Mouse (Mus musculus): ENCODE data around the gene Cisd1. TPM values are rescaled to one million over a fixed set of nuclear protein-coding genes. Genes with fewer than 3 reads are reported as not detected.
"Not testable (repeated sequence)": the region's sequence is repeated elsewhere in the genome, so short reads cannot be mapped to it uniquely, and the experiment has no call there.

The Cisd1 gene
- 239 and 247 TPM in 2 replicates for polyA plus RNA-seq (2015; fragmentation: Nextera tagmentation; extraction: Ambion mirVana)

GRCm38 (mm10) chr10:71344579-71345143 is at the start of gene Cisd1:
TSS of gene Cisd1 (minus strand) at chr10:71344954.
- Histone ChIP-seq H3K9me3 (no peaks in the 10 kb centered on the region), H3K27me3 (no peaks in the 10 kb centered on the region), H3K27ac (replicated peaks) (peak within 1 kb of the TSS; percentile 55), H3K36me3 (no peaks in the 10 kb centered on the region), H3K4me3 (peak within 1 kb of the TSS; percentile 57), H3K4me2 (replicated peaks) (peak within 1 kb of the TSS; percentile 81), H3K9ac (replicated peaks) (peak within 1 kb of the TSS; percentile 70), H3K4me1 (peaks cover 51% of the 10 kb centered on the region)
- WGBS, result under 1% methylated on average over 60 of the region's 60 CpGs
- ATAC-seq (replicated peaks), result peak; percentile 85

GRCm38 (mm10) chr10:71389311-71389710 is 44.6 kb upstream of the Cisd1 start:
- H3K4me2 ChIP-seq (replicated peaks), result no peak overlapping the region
- H3K4me3 ChIP-seq, result no peak overlapping the region
- WGBS, result 96% methylated on average over 5 of the region's 5 CpGs
- H3K4me1 ChIP-seq, result no peaks in the 10 kb centered on the region
- no peak overlapping the region for H3K9ac ChIP-seq (replicated peaks)
- no peaks in the 10 kb centered on the region for H3K9me3 ChIP-seq
- no peaks in the 10 kb centered on the region for H3K36me3 ChIP-seq
- no peaks in the 10 kb centered on the region for H3K27me3 ChIP-seq
- ATAC-seq (replicated peaks), result no peak
- no peak overlapping the region for H3K27ac ChIP-seq (replicated peaks)

- H3K27me3 ChIP-seq, result no peaks in the 10 kb centered on the region
- WGBS, result 83% methylated on average over 19 of the region's 19 CpGs
- H3K36me3 ChIP-seq, result peaks cover 13% of the 10 kb centered on the region
- no peak overlapping the region for H3K4me2 ChIP-seq (replicated peaks)
- H3K9ac ChIP-seq (replicated peaks), result no peak overlapping the region
- ATAC-seq (replicated peaks), result no peak
- H3K9me3 ChIP-seq, result no peaks in the 10 kb centered on the region
- no peaks in the 10 kb centered on the region for H3K4me1 ChIP-seq
- H3K27ac ChIP-seq (replicated peaks), result no peak overlapping the region
- H3K4me3 ChIP-seq, result no peak overlapping the region
These were observed 39.6 kb upstream of the Cisd1 start for GRCm38 (mm10) chr10:71384159-71385044.

GRCm38 (mm10) chr10:71383552-71383924 is 38.8 kb upstream of the Cisd1 start:
- not testable (repeated sequence) for H3K4me1 ChIP-seq; H3K4me3 ChIP-seq; H3K9me3 ChIP-seq; H3K9ac ChIP-seq (replicated peaks); H3K27ac ChIP-seq (replicated peaks); H3K4me2 ChIP-seq (replicated peaks); H3K27me3 ChIP-seq; ATAC-seq (replicated peaks)
- H3K36me3 ChIP-seq, result peaks cover 22% of the 10 kb centered on the region
- 88% methylated on average over 6 of the region's 6 CpGs for WGBS

GRCm38 (mm10) chr10:71382858-71383551 is 38.3 kb upstream of the Cisd1 start:
- H3K9ac ChIP-seq (replicated peaks), result no peak overlapping the region
- H3K9me3 ChIP-seq, result no peaks in the 10 kb centered on the region
- H3K27me3 ChIP-seq, result no peaks in the 10 kb centered on the region
- peaks cover 24% of the 10 kb centered on the region for H3K36me3 ChIP-seq
- no peak for ATAC-seq (replicated peaks)
- 86% methylated on average over 8 of the region's 8 CpGs for WGBS
- no peak overlapping the region for H3K4me2 ChIP-seq (replicated peaks)
- H3K27ac ChIP-seq (replicated peaks), result no peak overlapping the region
- H3K4me1 ChIP-seq, result no peaks in the 10 kb centered on the region
- no peak overlapping the region for H3K4me3 ChIP-seq

GRCm38 (mm10) chr10:71382109-71382508 is 37.4 kb upstream of the Cisd1 start:
- no peak for ATAC-seq (replicated peaks)
- Histone ChIP-seq H3K4me1 (no peaks in the 10 kb centered on the region), H3K9me3 (no peaks in the 10 kb centered on the region), H3K27ac (replicated peaks) (no peak overlapping the region), H3K9ac (replicated peaks) (no peak overlapping the region), H3K4me2 (replicated peaks) (no peak overlapping the region), H3K4me3 (no peak overlapping the region), H3K27me3 (no peaks in the 10 kb centered on the region), H3K36me3 (peaks cover 28% of the 10 kb centered on the region)
- WGBS, result 82% methylated on average over 7 of the region's 7 CpGs

GRCm38 (mm10) chr10:71381471-71382033 is 36.8 kb upstream of the Cisd1 start:
- no peak overlapping the region for H3K4me3 ChIP-seq
- 94% methylated on average over 29 of the region's 29 CpGs for WGBS
- no peaks in the 10 kb centered on the region for H3K4me1 ChIP-seq
- no peak overlapping the region for H3K9ac ChIP-seq (replicated peaks)
- no peak for ATAC-seq (replicated peaks)
- H3K9me3 ChIP-seq, result no peaks in the 10 kb centered on the region
- peaks cover 32% of the 10 kb centered on the region for H3K36me3 ChIP-seq
- H3K4me2 ChIP-seq (replicated peaks), result no peak overlapping the region
- H3K27ac ChIP-seq (replicated peaks), result no peak overlapping the region
- H3K27me3 ChIP-seq, result no peaks in the 10 kb centered on the region

GRCm38 (mm10) chr10:71380406-71380805 is 35.7 kb upstream of the Cisd1 start:
- Histone ChIP-seq H3K27ac (replicated peaks) (no peak overlapping the region), H3K9me3 (no peaks in the 10 kb centered on the region), H3K9ac (replicated peaks) (no peak overlapping the region), H3K4me1 (no peaks in the 10 kb centered on the region), H3K36me3 (peaks cover 32% of the 10 kb centered on the region), H3K27me3 (no peaks in the 10 kb centered on the region), H3K4me2 (replicated peaks) (no peak overlapping the region), H3K4me3 (no peak overlapping the region)
- 96% methylated on average over 7 of the region's 7 CpGs for WGBS
- ATAC-seq (replicated peaks), result no peak

GRCm38 (mm10) chr10:71376014-71376413 is 31.3 kb upstream of the Cisd1 start:
- Histone ChIP-seq H3K9me3 (no peaks in the 10 kb centered on the region), H3K4me1 (no peaks in the 10 kb centered on the region), H3K9ac (replicated peaks) (no peak overlapping the region), H3K27ac (replicated peaks) (no peak overlapping the region), H3K36me3 (peaks cover 24% of the 10 kb centered on the region), H3K4me3 (no peak overlapping the region), H3K27me3 (no peaks in the 10 kb centered on the region), H3K4me2 (replicated peaks) (no peak overlapping the region)
- ATAC-seq (replicated peaks), result no peak
- 93% methylated on average over 6 of the region's 6 CpGs for WGBS

- Histone ChIP-seq H3K9me3 (no peaks in the 10 kb centered on the region), H3K9ac (replicated peaks) (no peak overlapping the region), H3K4me3 (no peak overlapping the region), H3K4me2 (replicated peaks) (no peak overlapping the region), H3K36me3 (peaks cover 14% of the 10 kb centered on the region), H3K27me3 (no peaks in the 10 kb centered on the region), H3K4me1 (no peaks in the 10 kb centered on the region), H3K27ac (replicated peaks) (no peak overlapping the region)
- ATAC-seq (replicated peaks), result no peak
- WGBS, result 92% methylated on average over 11 of the region's 11 CpGs
These were observed 29.0 kb upstream of the Cisd1 start for GRCm38 (mm10) chr10:71373706-71374105.

GRCm38 (mm10) chr10:71371881-71372280 is 27.1 kb upstream of the Cisd1 start:
- no peaks in the 10 kb centered on the region for H3K4me1 ChIP-seq
- 85% methylated on average over 6 of the region's 6 CpGs for WGBS
- H3K4me2 ChIP-seq (replicated peaks), result no peak overlapping the region
- H3K36me3 ChIP-seq, result peaks cover 9% of the 10 kb centered on the region
- H3K4me3 ChIP-seq, result no peak overlapping the region
- no peaks in the 10 kb centered on the region for H3K9me3 ChIP-seq
- H3K27ac ChIP-seq (replicated peaks), result no peak overlapping the region
- no peaks in the 10 kb centered on the region for H3K27me3 ChIP-seq
- ATAC-seq (replicated peaks), result no peak
- no peak overlapping the region for H3K9ac ChIP-seq (replicated peaks)

GRCm38 (mm10) chr10:71369466-71369865 is 24.7 kb upstream of the Cisd1 start:
- Histone ChIP-seq H3K9me3 (no peaks in the 10 kb centered on the region), H3K27ac (replicated peaks) (no peak overlapping the region), H3K36me3 (peaks cover 14% of the 10 kb centered on the region; the same call in 1 of the 2 replicates), H3K27me3 (no peaks in the 10 kb centered on the region), H3K9ac (replicated peaks) (no peak overlapping the region), H3K4me1 (no peaks in the 10 kb centered on the region), H3K4me2 (replicated peaks) (no peak overlapping the region), H3K4me3 (no peak overlapping the region)
- no peak for ATAC-seq (replicated peaks)
- WGBS, result 87% methylated on average over 3 of the region's 3 CpGs

All from forebrain, embryonic 15.5 days (tissue).